Mouse (Mus musculus): Measurements from ENCODE around the gene Safb.
"Not testable (repeated sequence)": the region's sequence is repeated elsewhere in the genome, so short reads cannot be mapped to it uniquely, and the experiment has no call there.

DNA sequence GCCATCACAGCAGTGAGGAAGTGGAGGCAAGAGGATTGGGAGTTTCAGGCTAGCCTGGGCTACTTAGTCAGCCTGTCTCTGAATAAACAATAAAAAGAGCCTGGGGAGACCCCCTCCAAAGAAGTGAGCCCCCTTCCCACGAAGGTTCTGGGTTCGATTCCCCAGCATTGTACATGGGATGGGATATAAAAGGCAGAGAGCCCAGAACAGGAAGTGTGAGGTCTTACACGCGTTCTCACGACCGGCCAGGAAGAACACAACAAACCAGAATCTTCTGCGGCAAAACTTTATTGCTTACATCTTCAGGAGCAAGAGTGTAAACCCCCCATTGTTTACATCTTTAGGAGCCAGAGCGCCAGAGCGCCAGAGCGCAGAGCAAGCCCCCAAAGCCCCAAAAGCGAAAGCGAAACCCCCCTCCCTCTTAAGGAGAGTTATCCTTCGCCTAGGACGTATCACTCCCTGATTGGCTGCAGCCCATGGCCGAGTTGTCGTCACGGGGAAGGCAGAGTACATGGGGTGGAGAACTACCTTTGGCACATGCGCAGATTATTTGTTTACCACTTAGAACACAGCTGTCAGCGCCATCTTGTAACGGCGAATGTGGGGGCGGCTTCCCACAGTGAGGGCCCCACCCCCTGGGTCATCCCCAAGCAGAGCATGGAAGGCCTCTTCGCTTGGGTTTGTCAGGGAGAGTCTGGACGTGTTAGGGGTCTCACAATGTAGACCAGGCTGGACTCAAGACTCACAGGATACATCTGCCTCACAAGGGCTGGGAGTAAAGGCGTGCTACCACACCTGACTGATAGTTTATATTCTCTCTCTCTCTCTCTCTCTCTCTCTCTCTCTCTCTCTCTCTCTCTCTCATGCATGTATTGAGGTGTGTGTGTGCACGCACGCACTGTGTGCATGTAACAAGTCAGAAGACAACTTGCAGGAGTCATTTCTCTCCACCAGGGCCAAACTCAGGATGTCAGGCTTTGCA is 45.5 kb downstream of the Safb start:
- TF ChIP-seq POLR2A (IDR thresholded peaks at IDR 0.05; ENCODE audit: borderline replicate concordance, insufficient read depth, low read length); CTCF (IDR thresholded peaks at IDR 0.05; ENCODE audit: borderline replicate concordance, insufficient read depth, low read depth, low read length): not testable (repeated sequence)

Measured in cerebellum, adult 2 months (tissue).